Mouse (Mus musculus): Measurements from ENCODE around the gene Fbxo46.

Fbxo46 gene

DNA sequence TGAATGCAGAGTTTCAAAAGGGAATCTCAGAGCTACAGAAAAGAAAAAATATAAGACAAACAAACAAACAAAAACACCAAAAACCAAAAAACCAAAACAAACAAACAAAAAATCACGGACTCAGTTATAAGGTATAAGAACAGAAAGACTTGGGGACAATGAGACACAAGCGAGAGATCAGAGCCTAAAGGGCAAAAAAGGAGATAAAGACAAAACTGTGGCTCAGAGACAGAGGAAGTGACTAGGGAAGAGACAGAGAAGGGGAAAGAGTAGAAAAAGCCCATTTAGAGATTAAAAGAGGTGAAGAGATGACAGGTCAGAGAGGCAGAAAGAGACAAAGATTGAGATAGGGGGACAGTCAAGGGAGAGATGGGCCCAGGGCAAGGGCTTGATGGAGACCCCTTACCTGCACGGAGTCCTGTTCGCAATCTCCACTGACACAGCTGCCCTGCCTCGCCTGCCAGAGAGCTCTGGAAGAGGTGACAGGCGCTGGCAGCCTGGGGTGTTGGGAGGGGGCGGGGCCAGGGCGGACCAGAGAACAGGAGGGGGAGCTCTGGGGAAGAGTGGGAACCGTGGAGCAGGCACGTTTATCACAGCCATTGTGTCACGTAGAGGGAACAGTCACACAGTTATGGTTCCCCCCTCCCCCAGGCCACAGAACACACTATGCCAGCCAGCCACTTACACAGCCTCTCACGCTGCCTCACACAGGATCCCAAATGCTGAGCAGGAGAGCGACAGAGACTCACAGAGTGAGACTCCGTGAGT is 46.2 kb downstream of the Fbxo46 start, which contains the start of gene Gipr:
Gene Gipr, minus strand, starts transcription at position 472 of the 768 bp plus-strand sequence.
- DNase-seq (ENCODE audit: low read depth, low spot score), result no peak

DNA sequence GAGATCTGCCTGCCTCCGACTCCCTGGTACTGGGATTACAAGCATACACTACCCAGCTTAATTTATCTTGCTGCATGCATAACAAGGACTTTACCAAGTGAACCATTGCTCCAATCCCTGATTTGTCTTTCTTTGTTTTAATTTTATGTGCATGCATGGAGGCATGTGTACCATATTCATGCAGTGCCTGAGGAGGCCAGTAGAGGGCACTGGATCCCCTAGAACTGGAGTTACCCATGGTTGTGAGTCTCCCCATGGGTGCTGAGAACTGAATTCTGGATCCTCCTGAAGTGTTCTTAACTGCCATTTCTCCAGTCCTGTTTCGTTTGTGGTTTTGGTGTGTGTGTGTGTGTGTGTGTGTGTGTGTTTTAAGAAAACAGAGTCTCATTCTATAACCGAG is 47.3 kb downstream of the Fbxo46 start:
- no peak for DNase-seq (ENCODE audit: low read depth, low spot score)

GRCm38 (mm10) chr7:19169506-19169905 is 49.8 kb downstream of the Fbxo46 start:
- DNase-seq (ENCODE audit: low read depth, low spot score), result no peak

GRCm38 (mm10) chr7:19170142-19170541 is 50.5 kb downstream of the Fbxo46 start:
- peak; percentile 85 for DNase-seq (ENCODE audit: low read depth, low spot score)

GRCm38 (mm10) chr7:19171831-19172230 is 52.2 kb downstream of the Fbxo46 start:
- no peak for DNase-seq (ENCODE audit: low read depth, low spot score)

- no peak for DNase-seq (ENCODE audit: low read depth, low spot score)
Measured at GRCm38 (mm10) chr7:19172874-19173273, 53.2 kb downstream of the Fbxo46 start.

- peak; percentile 94 for DNase-seq (ENCODE audit: low read depth, low spot score)
Measured at GRCm38 (mm10) chr7:19175708-19176515, 56.3 kb downstream of the Fbxo46 start, which contains the start of gene Eml2. Gene Eml2 (plus strand): TSS chr7:19176421.

DNA sequence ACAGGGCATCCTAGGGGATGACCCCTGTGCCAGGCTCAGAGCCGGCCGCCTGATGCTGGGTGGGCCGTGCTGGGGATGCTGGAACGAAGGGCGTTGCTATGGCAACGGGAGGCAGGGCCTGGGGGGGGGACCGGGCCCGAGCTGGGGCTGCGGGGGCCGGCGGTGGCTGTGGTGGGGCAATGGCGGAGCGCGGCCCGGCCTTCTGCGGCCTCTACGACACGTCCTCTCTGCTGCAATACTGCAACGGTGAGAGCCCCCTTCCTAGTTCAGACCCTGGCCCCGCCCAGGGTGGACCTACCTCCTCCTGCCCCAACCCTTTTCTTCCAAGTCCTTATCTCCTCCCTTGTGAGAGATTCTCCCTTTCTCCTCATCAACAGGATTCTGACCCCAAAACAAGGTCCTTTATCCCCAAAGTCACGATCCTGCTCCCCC is 56.9 kb downstream of the Fbxo46 start:
- DNase-seq (ENCODE audit: low read depth, low spot score), result no peak

GRCm38 (mm10) chr7:19177216-19177615 is 57.6 kb downstream of the Fbxo46 start:
- DNase-seq (ENCODE audit: low read depth, low spot score), result no peak

DNA sequence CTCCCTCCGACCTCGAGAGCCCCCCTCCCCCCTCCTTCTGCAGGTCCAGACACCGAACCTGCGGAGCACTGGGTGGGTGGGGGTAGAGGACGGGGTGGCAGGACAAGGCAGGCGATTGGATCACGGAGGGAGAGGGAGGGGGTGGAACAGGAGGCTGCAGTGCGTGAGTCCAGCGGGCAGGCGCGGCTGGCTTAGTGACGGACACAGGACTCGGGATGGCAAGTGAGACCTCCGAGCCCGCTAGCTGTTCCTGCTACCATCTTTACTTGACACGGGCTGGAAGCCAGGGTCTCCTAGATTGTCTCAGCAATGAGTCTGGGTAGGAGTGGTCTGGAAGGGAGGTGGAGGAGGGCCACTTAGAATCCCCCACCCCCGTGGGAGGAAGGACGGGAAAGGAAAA is 58.4 kb downstream of the Fbxo46 start:
- no peak for DNase-seq (ENCODE audit: low read depth, low spot score)

DNA sequence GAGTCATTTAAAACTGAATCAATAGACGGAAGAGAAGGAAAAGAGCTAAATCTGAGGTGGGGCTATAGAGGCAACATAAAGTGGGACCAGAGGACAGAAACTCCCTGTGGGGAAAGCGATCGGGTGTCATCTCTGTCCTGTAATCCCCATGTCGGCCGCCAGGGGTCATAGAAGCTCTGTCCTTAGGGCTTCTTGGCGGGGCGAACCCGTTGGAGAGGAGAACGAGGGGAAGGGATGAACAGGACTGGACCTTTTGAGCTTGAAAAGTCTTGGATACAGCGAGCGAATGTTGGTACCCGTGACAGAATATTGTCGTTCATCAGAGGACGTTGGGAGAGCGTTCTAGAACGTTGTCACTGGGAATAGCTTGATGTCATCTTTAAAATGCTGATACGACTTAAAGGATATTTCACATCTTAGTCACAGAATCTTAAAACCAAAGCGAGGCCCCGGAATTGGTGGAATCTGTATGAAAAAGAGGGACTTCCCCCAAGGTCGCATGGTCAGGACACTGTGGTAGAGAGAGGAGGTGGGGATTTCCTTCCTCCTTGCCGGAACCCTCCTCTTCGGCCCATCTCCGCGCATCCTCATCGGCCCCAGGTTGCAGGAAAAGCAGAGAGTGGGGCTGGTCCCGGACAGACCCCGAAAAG is 58.9 kb downstream of the Fbxo46 start:
- no peak for DNase-seq (ENCODE audit: low read depth, low spot score)

DNA sequence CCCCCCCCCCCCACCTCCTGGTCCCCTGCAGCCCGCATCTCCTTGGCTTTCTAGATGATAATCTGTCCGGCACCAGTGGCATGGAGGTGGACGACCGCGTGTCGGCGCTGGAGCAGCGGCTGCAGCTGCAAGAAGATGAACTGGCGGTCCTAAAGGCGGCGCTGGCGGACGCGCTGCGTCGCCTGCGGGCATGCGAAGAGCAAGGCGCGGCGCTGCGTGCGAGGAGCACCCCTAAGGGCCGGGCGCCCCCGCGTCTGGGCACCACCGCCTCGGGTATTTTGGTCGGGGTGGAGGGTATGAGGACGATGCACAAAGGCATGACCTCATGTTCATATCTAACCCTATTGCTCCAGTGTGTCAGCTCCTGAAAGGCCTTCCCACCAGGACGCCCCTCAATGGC is 59.5 kb downstream of the Fbxo46 start:
- no peak for DNase-seq (ENCODE audit: low read depth, low spot score)

DNA sequence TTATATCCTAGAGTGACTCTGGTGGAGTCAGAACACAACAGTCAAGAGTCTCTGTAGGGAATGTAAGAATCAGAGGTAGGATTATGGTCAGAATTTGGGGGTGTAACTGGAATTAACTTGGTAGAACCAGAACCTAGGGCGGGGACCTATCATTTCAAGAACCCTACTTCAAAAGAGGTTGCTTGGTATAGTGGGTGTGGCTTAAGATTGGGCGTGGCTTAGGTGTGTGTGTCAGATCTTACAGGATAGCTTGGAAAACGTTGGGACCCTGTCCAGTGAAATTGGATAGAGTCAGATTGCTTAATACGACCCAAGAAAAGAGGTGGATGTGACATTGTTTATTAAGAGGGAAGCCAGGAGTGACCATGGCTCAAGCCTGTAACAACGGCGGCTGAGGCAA is 60.3 kb downstream of the Fbxo46 start:
- no peak for DNase-seq (ENCODE audit: low read depth, low spot score)

DNA sequence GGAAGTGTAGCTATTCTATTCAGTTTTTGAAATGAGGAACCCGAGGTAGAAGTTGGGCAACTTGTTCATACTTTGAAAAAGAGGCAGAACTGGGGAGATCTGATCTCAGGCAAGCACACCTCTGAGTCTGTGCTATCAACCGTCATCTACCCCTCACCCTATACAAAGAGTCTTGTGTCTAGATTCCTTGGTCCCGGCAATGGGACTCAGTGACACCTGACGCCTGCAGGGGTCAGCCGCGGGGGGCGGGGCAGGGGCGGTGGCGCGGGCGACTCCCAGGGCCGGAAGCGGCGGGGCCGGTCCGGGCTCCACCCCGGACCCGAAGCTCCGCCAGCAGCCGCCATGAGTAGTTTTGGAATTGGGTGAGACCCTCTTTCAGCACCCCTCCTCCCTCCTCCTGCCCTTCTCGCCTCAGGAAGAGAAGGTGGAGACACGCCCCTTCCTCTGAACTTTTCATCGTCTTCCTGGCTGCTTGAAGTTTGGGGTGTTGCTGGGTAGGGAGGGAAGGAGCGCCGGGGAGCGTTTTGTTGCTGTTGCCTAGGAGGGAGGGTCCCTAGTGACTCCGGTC is 61.3 kb downstream of the Fbxo46 start:
- no peak for DNase-seq (ENCODE audit: low read depth, low spot score)

- DNase-seq (ENCODE audit: low read depth, low spot score), result no peak
Measured at GRCm38 (mm10) chr7:19184250-19184649, 64.6 kb downstream of the Fbxo46 start.

GRCm38 (mm10) chr7:19184758-19185157 is 65.1 kb downstream of the Fbxo46 start:
- DNase-seq (ENCODE audit: low read depth, low spot score), result no peak
